Mouse (Mus musculus) heart, embryonic 15.5 days (tissue): ENCODE results near the gene C2cd2. TPM values are rescaled to one million over a fixed set of nuclear protein-coding genes. Genes with fewer than 3 reads are reported as not detected.

Source experiments
- ATAC-seq: fragments of 200-750 bp; cut with Nextera tagmentation; replicated peaks from 2 replicates; pipeline ENCODE4 v1.8.0; 2017; ENCODE audit warnings: low read depth, moderate TSS enrichment; ENCODE audit not compliant: insufficient number of reproducible peaks, insufficient read depth, low FRiP score
- H3K27ac ChIP-seq: fragments of 300-500 bp; sonication (generic); 2 replicates; pipeline ENCODE4 v1.5.1; 2015; ENCODE audit warnings: mild to moderate bottlenecking, inconsistent platforms
- H3K27me3 ChIP-seq: fragments of 300-500 bp; sonication (generic); 2 replicates; pipeline ENCODE4 v1.6.1; 2015; ENCODE audit warnings: inconsistent platforms
- H3K36me3 ChIP-seq: fragments of 300-500 bp; sonication (generic); 2 replicates; pipeline ENCODE4 v1.6.1; 2015; ENCODE audit warnings: mild to moderate bottlenecking, inconsistent platforms
- H3K4me1 ChIP-seq: fragments of 300-500 bp; sonication (generic); replicated peaks from 2 replicates; pipeline ENCODE4 v1.6.1; 2015; ENCODE audit warnings: inconsistent platforms
- H3K4me2 ChIP-seq: fragments of 300-500 bp; sonication (generic); 2 replicates; pipeline ENCODE4 v1.6.1; 2015; ENCODE audit warnings: inconsistent platforms, mild to moderate bottlenecking, moderate library complexity
- H3K4me3 ChIP-seq: fragments of 300-500 bp; sonication (generic); 2 replicates; pipeline ENCODE4 v1.5.1; 2015; ENCODE audit warnings: mild to moderate bottlenecking, inconsistent platforms
- H3K9ac ChIP-seq: fragments of 300-500 bp; sonication (generic); 2 replicates; pipeline ENCODE4 v1.6.1; 2015; ENCODE audit warnings: mild to moderate bottlenecking, inconsistent platforms
- H3K9me3 ChIP-seq: fragments of 300-500 bp; sonication (generic); replicated peaks from 2 replicates; pipeline ENCODE4 v1.6.1; 2016; ENCODE audit warnings: inconsistent platforms
- WGBS: fragments of 180-500 bp; shearing (Covaris S2); methylation state at CpG from one replicate; pipeline ENCODE4 v1.1.7; 2015; ENCODE audit warnings: mixed read lengths; 5-methylcytosine and 5-hydroxymethylcytosine counted together
- polyA plus RNA-seq: library from polyadenylated mRNA; unstranded; fragments of >200 nt; fragmentation: Nextera tagmentation; extraction: Ambion mirVana; gene quantifications from 2 replicates; pipeline ENCODE4 v1.2.1, GENCODE M21; 2015

C2cd2 gene
- polyA plus RNA-seq, 1 experiment from 2014 or later, result 15.2 TPM

- H3K27ac ChIP-seq, result no peak overlapping the region
- no peak overlapping the region for H3K9ac ChIP-seq
- peak overlapping the region; percentile 78 for H3K4me2 ChIP-seq
- no peaks in the 10 kb centered on the region for H3K27me3 ChIP-seq
- WGBS, result 100% methylated on average over 1 of the region's 1 CpGs
- no peak for ATAC-seq
- peaks cover 24% of the 10 kb centered on the region for H3K4me1 ChIP-seq
- H3K4me3 ChIP-seq, result no peak overlapping the region
- no peaks in the 10 kb centered on the region for H3K36me3 ChIP-seq
- H3K9me3 ChIP-seq, result no peaks in the 10 kb centered on the region
Measured at GRCm38 (mm10) chr16:97920621-97921020, 41.8 kb downstream of the C2cd2 start.

GRCm38 (mm10) chr16:97919793-97920192 lies 42.6 kb downstream of the C2cd2 start:
- H3K4me2 ChIP-seq, result no peak overlapping the region
- WGBS, result 35% methylated on average over 2 of the region's 2 CpGs

DNA sequence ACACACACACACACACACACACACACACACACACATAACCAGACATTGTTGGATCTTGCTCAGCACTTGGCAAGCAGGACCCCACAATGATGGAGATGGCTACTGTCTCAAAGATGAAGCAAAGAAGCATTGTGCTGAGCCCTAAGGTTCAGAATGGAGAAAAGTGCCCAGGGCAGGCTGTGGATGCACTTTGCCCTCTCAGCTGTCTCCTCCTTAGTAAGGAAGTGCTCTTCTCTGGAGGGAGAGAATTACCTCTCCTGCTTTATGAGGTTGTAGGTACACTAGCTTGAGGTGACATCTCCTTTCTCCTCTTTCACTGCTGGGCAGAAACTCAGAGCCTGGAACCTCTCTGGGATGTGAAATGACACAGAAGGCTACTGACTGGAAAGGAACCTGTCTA lies 49.5 kb downstream of the C2cd2 start:
- Histone ChIP-seq H3K4me1 (no peaks in the 10 kb centered on the region), H3K36me3 (peaks cover 5% of the 10 kb centered on the region; the same call in 1 of the 2 replicates), H3K27ac (no peak overlapping the region), H3K27me3 (no peaks in the 10 kb centered on the region), H3K9ac (no peak overlapping the region), H3K4me3 (no peak overlapping the region), H3K9me3 (no peaks in the 10 kb centered on the region), H3K4me2 (no peak overlapping the region)
- no peak for ATAC-seq

More at GRCm38 (mm10) chr16:97919793-97920192, 42.6 kb downstream of the C2cd2 start:
- Histone ChIP-seq H3K9me3 (no peaks in the 10 kb centered on the region), H3K9ac (no peak overlapping the region), H3K4me3 (no peak overlapping the region), H3K36me3 (no peaks in the 10 kb centered on the region), H3K4me1 (peaks cover 24% of the 10 kb centered on the region), H3K27ac (no peak overlapping the region), H3K27me3 (no peaks in the 10 kb centered on the region)
- no peak for ATAC-seq

- Histone ChIP-seq H3K9me3 (no peaks in the 10 kb centered on the region), H3K36me3 (peaks cover 5% of the 10 kb centered on the region; the same call in 1 of the 2 replicates), H3K4me2 (no peak overlapping the region), H3K27ac (no peak overlapping the region), H3K27me3 (no peaks in the 10 kb centered on the region), H3K9ac (no peak overlapping the region), H3K4me3 (no peak overlapping the region), H3K4me1 (peaks cover 9% of the 10 kb centered on the region)
- no peak for ATAC-seq
- whole genome bisulfite sequencing, result 90% methylated on average over 1 of the region's 1 CpGs
Measured at GRCm38 (mm10) chr16:97909356-97909755, 53.0 kb downstream of the C2cd2 start.

GRCm38 (mm10) chr16:97907496-97907895 lies 54.9 kb downstream of the C2cd2 start:
- WGBS, result 64% methylated on average over 6 of the region's 6 CpGs

GRCm38 (mm10) chr16:97906337-97906736 lies 56.1 kb downstream of the C2cd2 start:
- Histone ChIP-seq H3K4me2 (no peak overlapping the region), H3K27ac (no peak overlapping the region), H3K9me3 (no peaks in the 10 kb centered on the region), H3K27me3 (no peaks in the 10 kb centered on the region), H3K4me1 (peaks cover 9% of the 10 kb centered on the region), H3K4me3 (no peak overlapping the region), H3K36me3 (peaks cover 5% of the 10 kb centered on the region; the same call in 1 of the 2 replicates), H3K9ac (no peak overlapping the region)
- ATAC-seq, result no peak

More at GRCm38 (mm10) chr16:97907496-97907895, 54.9 kb downstream of the C2cd2 start:
- peaks cover 5% of the 10 kb centered on the region; the same call in 1 of the 2 replicates for H3K36me3 ChIP-seq
- no peaks in the 10 kb centered on the region for H3K27me3 ChIP-seq
- H3K9me3 ChIP-seq, result no peaks in the 10 kb centered on the region
- H3K27ac ChIP-seq, result no peak overlapping the region
- no peak overlapping the region for H3K4me3 ChIP-seq
- ATAC-seq, result no peak
- no peak overlapping the region for H3K9ac ChIP-seq
- H3K4me2 ChIP-seq, result no peak overlapping the region
- peaks cover 9% of the 10 kb centered on the region for H3K4me1 ChIP-seq

- Histone ChIP-seq H3K9ac (no peak overlapping the region), H3K27me3 (no peaks in the 10 kb centered on the region), H3K4me2 (no peak overlapping the region), H3K27ac (no peak overlapping the region), H3K9me3 (no peaks in the 10 kb centered on the region), H3K4me1 (peaks cover 9% of the 10 kb centered on the region), H3K4me3 (no peak overlapping the region), H3K36me3 (peaks cover 5% of the 10 kb centered on the region; the same call in 1 of the 2 replicates)
- ATAC-seq, result no peak
- WGBS, result 54% methylated on average over 2 of the region's 2 CpGs
Measured at GRCm38 (mm10) chr16:97905449-97905991, 56.9 kb downstream of the C2cd2 start.

- WGBS, result 58% methylated on average over 3 of the region's 3 CpGs
- H3K27ac ChIP-seq, result no peak overlapping the region
- peaks cover 9% of the 10 kb centered on the region for H3K4me1 ChIP-seq
- H3K4me3 ChIP-seq, result no peak overlapping the region
- no peaks in the 10 kb centered on the region for H3K27me3 ChIP-seq
- H3K9ac ChIP-seq, result no peak overlapping the region
- H3K9me3 ChIP-seq, result no peaks in the 10 kb centered on the region
- no peak for ATAC-seq
- no peak overlapping the region for H3K4me2 ChIP-seq
- H3K36me3 ChIP-seq, result no peaks in the 10 kb centered on the region; the same call in 1 of the 2 replicates
Measured at GRCm38 (mm10) chr16:97904035-97904434, 58.4 kb downstream of the C2cd2 start.

DNA sequence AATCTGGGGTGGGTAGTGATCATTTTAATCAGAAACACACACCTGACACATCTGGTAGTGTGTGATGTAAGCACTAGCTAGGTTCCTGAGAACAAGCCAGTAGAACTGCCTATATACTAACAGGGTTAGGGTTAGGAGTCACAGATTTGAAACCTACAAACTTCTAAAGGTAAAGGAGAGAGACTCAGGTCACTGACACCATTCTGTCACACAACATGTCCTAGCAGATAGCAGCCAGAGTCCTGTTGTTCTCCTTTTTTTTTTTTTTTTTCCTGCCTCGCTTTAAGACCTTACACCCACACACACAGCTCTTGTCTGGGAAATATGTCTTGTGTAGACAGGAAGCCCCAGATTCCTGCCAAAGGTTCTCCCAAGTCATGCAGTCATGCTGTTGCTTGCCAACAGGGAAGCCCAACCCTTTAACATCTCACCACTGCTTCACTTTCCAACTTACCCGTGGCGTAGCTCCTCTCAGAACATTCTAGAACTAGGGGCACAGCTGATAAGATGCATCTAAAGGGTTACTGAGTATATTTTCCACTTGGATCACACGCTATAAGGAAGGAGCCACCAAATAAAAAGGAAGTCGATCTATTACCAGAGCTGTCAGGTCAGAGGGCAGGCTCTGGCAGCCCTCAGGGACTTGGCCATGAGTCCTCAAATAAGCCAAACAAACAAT lies 64.9 kb downstream of the C2cd2 start:
- ATAC-seq, result peak; percentile 83
- H3K4me3 ChIP-seq, result no peak overlapping the region
- 31% methylated on average over 5 of the region's 5 CpGs for WGBS
- no peak overlapping the region for H3K9ac ChIP-seq
- no peaks in the 10 kb centered on the region; the same call in 1 of the 2 replicates for H3K36me3 ChIP-seq
- peaks cover 10% of the 10 kb centered on the region; the same call in 1 of the 2 replicates for H3K4me1 ChIP-seq
- peak overlapping the region; percentile 31 for H3K27ac ChIP-seq
- H3K27me3 ChIP-seq, result no peaks in the 10 kb centered on the region
- no peaks in the 10 kb centered on the region for H3K9me3 ChIP-seq
- H3K4me2 ChIP-seq, result no peak overlapping the region

GRCm38 (mm10) chr16:97887762-97888161 lies 74.6 kb downstream of the C2cd2 start:
- H3K36me3 ChIP-seq, result peaks cover 12% of the 10 kb centered on the region; the same call in 1 of the 2 replicates
- H3K4me2 ChIP-seq, result no peak overlapping the region
- ATAC-seq, result no peak
- no peaks in the 10 kb centered on the region for H3K27me3 ChIP-seq
- no peak overlapping the region for H3K4me3 ChIP-seq
- H3K27ac ChIP-seq, result no peak overlapping the region
- H3K9ac ChIP-seq, result no peak overlapping the region
- H3K4me1 ChIP-seq, result no peaks in the 10 kb centered on the region
- H3K9me3 ChIP-seq, result no peaks in the 10 kb centered on the region

DNA sequence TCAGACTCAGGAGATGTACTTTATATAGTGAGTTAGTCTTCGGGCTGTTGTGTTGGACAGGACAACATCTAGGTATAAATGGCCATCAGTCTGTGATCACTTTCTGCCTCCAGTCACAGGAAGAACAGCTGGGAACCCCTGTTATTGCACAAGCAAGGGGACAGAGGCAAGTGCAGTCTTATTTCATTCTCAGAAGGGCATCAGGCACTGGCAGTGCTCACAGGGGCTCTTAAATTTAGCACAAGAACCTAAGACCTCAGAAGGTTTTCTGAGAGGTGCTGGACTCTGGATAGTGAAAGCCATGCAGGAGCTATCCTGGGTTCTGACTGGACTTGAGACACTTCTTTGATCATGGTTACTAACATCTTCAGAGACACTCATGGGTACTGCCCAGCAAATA lies 78.7 kb downstream of the C2cd2 start:
- Histone ChIP-seq H3K9me3 (no peaks in the 10 kb centered on the region; the same call in 1 of the 2 replicates), H3K27me3 (no peaks in the 10 kb centered on the region), H3K4me1 (no peaks in the 10 kb centered on the region), H3K36me3 (peaks cover 18% of the 10 kb centered on the region; the same call in 1 of the 2 replicates), H3K27ac (no peak overlapping the region), H3K4me2 (no peak overlapping the region), H3K4me3 (no peak overlapping the region), H3K9ac (no peak overlapping the region)
- WGBS, result 88% methylated on average over 1 of the region's 1 CpGs
- ATAC-seq, result no peak

- Histone ChIP-seq H3K27ac (no peak overlapping the region), H3K9me3 (no peaks in the 10 kb centered on the region; the same call in 1 of the 2 replicates), H3K4me3 (no peak overlapping the region), H3K27me3 (no peaks in the 10 kb centered on the region), H3K4me1 (no peaks in the 10 kb centered on the region), H3K36me3 (peaks cover 18% of the 10 kb centered on the region; the same call in 1 of the 2 replicates), H3K4me2 (no peak overlapping the region), H3K9ac (no peak overlapping the region)
- no peak for ATAC-seq
Measured at GRCm38 (mm10) chr16:97882891-97883290, 79.5 kb downstream of the C2cd2 start.
